Mouse (Mus musculus) bone marrow macrophage, adult 2 months (primary cell): ENCODE results near the gene Ablim1.

ENCODE experiments used
- CTCF ChIP-seq: IDR thresholded peaks from 2 replicates; pipeline ENCODE4 v1.5.1; 2012; ENCODE audit warnings: low read depth, mild to moderate bottlenecking, low read length, moderate library complexity
- POLR2A ChIP-seq: IDR thresholded peaks from 2 replicates; pipeline ENCODE4 v1.6.1; 2012; ENCODE audit warnings: mild to moderate bottlenecking, low read depth, low read length, borderline replicate concordance

GRCm38 (mm10) chr19:57357244-57357643 lies 42.5 kb upstream of the Ablim1 start:
- no peak for TF ChIP-seq CTCF
- no peak for TF ChIP-seq POLR2A
